Mouse (Mus musculus): ENCODE data around the gene Mettl2. TPM values are rescaled to one million over a fixed set of nuclear protein-coding genes. Genes with fewer than 3 reads are reported as not detected.
"Not testable (repeated sequence)": the region's sequence is repeated elsewhere in the genome, so short reads cannot be mapped to it uniquely, and the experiment has no call there.

Gene Mettl2
- 25.4 and 27.6 TPM in 2 replicates for total RNA-seq (2017)

GRCm38 (mm10) chr11:105125735-105126519, at the start of gene Mettl2:
Mettl2 (plus strand) TSS chr11:105126425.
- peak; percentile 58 to 87 for ATAC-seq (replicated peaks in 1 of 2; ENCODE audit: insufficient read depth in 1 of 2, low FRiP score in 2 of 2, low TSS enrichment in 1 of 2, low read depth in 1 of 2, poor library complexity in 2 of 2, severe bottlenecking in 2 of 2)

- not testable (repeated sequence) for ATAC-seq (replicated peaks in 1 of 2; ENCODE audit: insufficient read depth in 1 of 2, low FRiP score in 2 of 2, low TSS enrichment in 1 of 2, low read depth in 1 of 2, poor library complexity in 2 of 2, severe bottlenecking in 2 of 2)
Observed at GRCm38 (mm10) chr11:105112448-105112847, 13.8 kb upstream of the Mettl2 start.

GRCm38 (mm10) chr11:105117814-105118213, 8.4 kb upstream of the Mettl2 start:
- no peak for ATAC-seq (replicated peaks in 1 of 2; ENCODE audit: insufficient read depth in 1 of 2, low FRiP score in 2 of 2, low TSS enrichment in 1 of 2, low read depth in 1 of 2, poor library complexity in 2 of 2, severe bottlenecking in 2 of 2)

- ATAC-seq (replicated peaks in 1 of 2; ENCODE audit: insufficient read depth in 1 of 2, low FRiP score in 2 of 2, low TSS enrichment in 1 of 2, low read depth in 1 of 2, poor library complexity in 2 of 2, severe bottlenecking in 2 of 2), result no peak
Observed at GRCm38 (mm10) chr11:105120551-105121061, 5.6 kb upstream of the Mettl2 start.

GRCm38 (mm10) chr11:105121792-105122191, 4.4 kb upstream of the Mettl2 start:
- ATAC-seq (replicated peaks in 1 of 2; ENCODE audit: insufficient read depth in 1 of 2, low FRiP score in 2 of 2, low TSS enrichment in 1 of 2, low read depth in 1 of 2, poor library complexity in 2 of 2, severe bottlenecking in 2 of 2), result not testable (repeated sequence)

- peak; percentile 50 to 52; a peak in 1 of 4 replicates for ATAC-seq (replicated peaks in 1 of 2; ENCODE audit: insufficient read depth in 1 of 2, low FRiP score in 2 of 2, low TSS enrichment in 1 of 2, low read depth in 1 of 2, poor library complexity in 2 of 2, severe bottlenecking in 2 of 2)
Observed at GRCm38 (mm10) chr11:105123986-105124385, 2.2 kb upstream of the Mettl2 start.

GRCm38 (mm10) chr11:105126520-105127029, 350 bp downstream of the Mettl2 start:
- ATAC-seq (replicated peaks in 1 of 2; ENCODE audit: insufficient read depth in 1 of 2, low FRiP score in 2 of 2, low TSS enrichment in 1 of 2, low read depth in 1 of 2, poor library complexity in 2 of 2, severe bottlenecking in 2 of 2), result peak in 1 of 2 experiments; percentile 14; a peak in 1 of 4 replicates

GRCm38 (mm10) chr11:105135692-105136091, 9.5 kb downstream of the Mettl2 start:
- ATAC-seq (replicated peaks in 1 of 2; ENCODE audit: insufficient read depth in 1 of 2, low FRiP score in 2 of 2, low TSS enrichment in 1 of 2, low read depth in 1 of 2, poor library complexity in 2 of 2, severe bottlenecking in 2 of 2), result no peak

GRCm38 (mm10) chr11:105137255-105137654, 11.0 kb downstream of the Mettl2 start:
- ATAC-seq (replicated peaks in 1 of 2; ENCODE audit: insufficient read depth in 1 of 2, low FRiP score in 2 of 2, low TSS enrichment in 1 of 2, low read depth in 1 of 2, poor library complexity in 2 of 2, severe bottlenecking in 2 of 2), result not testable (repeated sequence)

- not testable (repeated sequence) for ATAC-seq (replicated peaks in 1 of 2; ENCODE audit: insufficient read depth in 1 of 2, low FRiP score in 2 of 2, low TSS enrichment in 1 of 2, low read depth in 1 of 2, poor library complexity in 2 of 2, severe bottlenecking in 2 of 2)
Observed at GRCm38 (mm10) chr11:105140512-105140911, 14.3 kb downstream of the Mettl2 start.

GRCm38 (mm10) chr11:105141115-105141514, 14.9 kb downstream of the Mettl2 start:
- no peak for ATAC-seq (replicated peaks in 1 of 2; ENCODE audit: insufficient read depth in 1 of 2, low FRiP score in 2 of 2, low TSS enrichment in 1 of 2, low read depth in 1 of 2, poor library complexity in 2 of 2, severe bottlenecking in 2 of 2)

GRCm38 (mm10) chr11:105143564-105143963, 17.3 kb downstream of the Mettl2 start:
- no peak for ATAC-seq (replicated peaks in 1 of 2; ENCODE audit: insufficient read depth in 1 of 2, low FRiP score in 2 of 2, low TSS enrichment in 1 of 2, low read depth in 1 of 2, poor library complexity in 2 of 2, severe bottlenecking in 2 of 2)

- no peak for ATAC-seq (replicated peaks in 1 of 2; ENCODE audit: insufficient read depth in 1 of 2, low FRiP score in 2 of 2, low TSS enrichment in 1 of 2, low read depth in 1 of 2, poor library complexity in 2 of 2, severe bottlenecking in 2 of 2)
Observed at GRCm38 (mm10) chr11:105144084-105144483, 17.9 kb downstream of the Mettl2 start.

- ATAC-seq (replicated peaks in 1 of 2; ENCODE audit: insufficient read depth in 1 of 2, low FRiP score in 2 of 2, low TSS enrichment in 1 of 2, low read depth in 1 of 2, poor library complexity in 2 of 2, severe bottlenecking in 2 of 2), result no peak
Observed at GRCm38 (mm10) chr11:105144508-105145210, 18.4 kb downstream of the Mettl2 start.

GRCm38 (mm10) chr11:105145211-105145610, 19.0 kb downstream of the Mettl2 start:
- peak; percentile 17 to 22; a peak in 2 of 4 replicates for ATAC-seq (replicated peaks in 1 of 2; ENCODE audit: insufficient read depth in 1 of 2, low FRiP score in 2 of 2, low TSS enrichment in 1 of 2, low read depth in 1 of 2, poor library complexity in 2 of 2, severe bottlenecking in 2 of 2)

GRCm38 (mm10) chr11:105146593-105146992, 20.4 kb downstream of the Mettl2 start, which contains the start of gene Gm10842:
Gm10842 (plus strand) TSS chr11:105146893.
- no peak for ATAC-seq (replicated peaks in 1 of 2; ENCODE audit: insufficient read depth in 1 of 2, low FRiP score in 2 of 2, low TSS enrichment in 1 of 2, low read depth in 1 of 2, poor library complexity in 2 of 2, severe bottlenecking in 2 of 2)

- ATAC-seq (replicated peaks in 1 of 2; ENCODE audit: insufficient read depth in 1 of 2, low FRiP score in 2 of 2, low TSS enrichment in 1 of 2, low read depth in 1 of 2, poor library complexity in 2 of 2, severe bottlenecking in 2 of 2), result no peak
Observed at GRCm38 (mm10) chr11:105149353-105149752, 23.1 kb downstream of the Mettl2 start.

GRCm38 (mm10) chr11:105149766-105150165, 23.5 kb downstream of the Mettl2 start:
- ATAC-seq (replicated peaks in 1 of 2; ENCODE audit: insufficient read depth in 1 of 2, low FRiP score in 2 of 2, low TSS enrichment in 1 of 2, low read depth in 1 of 2, poor library complexity in 2 of 2, severe bottlenecking in 2 of 2), result no peak

All from hematopoietic stem cell, adult 5-6 weeks (primary cell).